Mouse (Mus musculus) heart, embryonic 12.5 days (tissue): ENCODE measurements around the gene Fancg. TPM values are rescaled to one million over a fixed set of nuclear protein-coding genes. Genes with fewer than 3 reads are reported as not detected.

Source experiments
- ATAC-seq: fragments of 200-750 bp; cut with Nextera tagmentation; 2 replicates; pipeline ENCODE4 v1.8.0; 2017; ENCODE audit warnings: moderate TSS enrichment, moderate library complexity; ENCODE audit not compliant: insufficient number of reproducible peaks, low FRiP score
- H3K27ac ChIP-seq: fragments of 300-500 bp; sonication (generic); 2 replicates; pipeline ENCODE4 v1.5.1; 2016; ENCODE audit warnings: mild to moderate bottlenecking, moderate library complexity; ENCODE audit not compliant: poor library complexity, severe bottlenecking
- H3K27me3 ChIP-seq: fragments of 300-500 bp; sonication (generic); replicated peaks from 2 replicates; pipeline ENCODE4 v1.6.1; 2016; ENCODE audit warnings: mild to moderate bottlenecking, moderate library complexity
- H3K36me3 ChIP-seq: fragments of 300-500 bp; sonication (generic); 2 replicates; pipeline ENCODE4 v1.6.1; 2016; ENCODE audit warnings: mild to moderate bottlenecking, moderate library complexity
- H3K4me1 ChIP-seq: fragments of 300-500 bp; sonication (generic); replicated peaks from 2 replicates; pipeline ENCODE4 v1.6.1; 2016; ENCODE audit warnings: mild to moderate bottlenecking
- H3K4me2 ChIP-seq: fragments of 300-500 bp; sonication (generic); 2 replicates; pipeline ENCODE4 v1.6.1; 2016; ENCODE audit warnings: mild to moderate bottlenecking, moderate library complexity
- H3K4me3 ChIP-seq: fragments of 300-500 bp; sonication (generic); 2 replicates; pipeline ENCODE4 v1.5.1; 2016; ENCODE audit warnings: mild to moderate bottlenecking
- H3K9ac ChIP-seq: fragments of 300-500 bp; sonication (generic); 2 replicates; pipeline ENCODE4 v1.6.1; 2016; ENCODE audit warnings: mild to moderate bottlenecking, moderate library complexity
- H3K9me3 ChIP-seq: fragments of 300-500 bp; sonication (generic); replicated peaks from 2 replicates; pipeline ENCODE4 v1.6.1; 2016; ENCODE audit warnings: mild to moderate bottlenecking, moderate library complexity
- WGBS: fragments of 180-500 bp; shearing (Covaris S2); methylation state at CpG from one replicate; pipeline ENCODE4 v1.1.7; 2016; 5-methylcytosine and 5-hydroxymethylcytosine counted together
- polyA plus RNA-seq: library from polyadenylated mRNA; unstranded; fragments of >200 nt; fragmentation: Nextera tagmentation; extraction: Ambion mirVana; gene quantifications from 2 replicates; pipeline ENCODE4 v1.2.1, GENCODE M21; 2016

The Fancg gene
- polyA plus RNA-seq, 1 experiment from 2014 or later = 12.2 TPM

DNA sequence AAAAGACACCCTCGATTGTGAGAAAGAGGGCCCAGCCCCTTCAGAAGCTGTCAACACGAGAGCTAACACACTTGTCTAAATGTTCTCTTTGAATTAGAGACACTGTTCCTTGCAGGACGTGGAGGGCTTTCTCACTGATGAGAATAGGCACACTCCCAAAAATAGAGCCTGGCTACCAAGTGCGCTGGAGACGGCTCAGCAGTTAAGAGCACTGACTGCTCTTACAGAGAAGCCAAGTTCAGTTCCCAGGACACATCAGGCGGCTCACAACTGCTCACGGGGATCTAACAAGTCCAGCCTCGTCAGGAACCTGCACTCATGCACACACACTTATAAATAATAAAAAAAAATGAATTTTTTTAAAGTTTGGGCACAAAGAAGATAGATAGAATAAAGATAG is 51.4 kb downstream of the Fancg start:
- Histone ChIP-seq H3K4me3 (no peak overlapping the region), H3K27me3 (no peaks in the 10 kb centered on the region), H3K27ac (peak overlapping the region; percentile 72), H3K36me3 (peaks cover 26% of the 10 kb centered on the region), H3K9me3 (0 out of 2 replicates have a peak, but pooled peaks cover 2% of the 10 kb centered on the region), H3K4me2 (peak overlapping the region; percentile 14; the same call in 1 of the 2 replicates), H3K4me1 (peaks cover 39% of the 10 kb centered on the region), H3K9ac (no peak overlapping the region)
- 34% methylated on average over 8 of the region's 8 CpGs for WGBS
- peak; percentile 16; the same call in 1 of the 2 replicates for ATAC-seq

DNA sequence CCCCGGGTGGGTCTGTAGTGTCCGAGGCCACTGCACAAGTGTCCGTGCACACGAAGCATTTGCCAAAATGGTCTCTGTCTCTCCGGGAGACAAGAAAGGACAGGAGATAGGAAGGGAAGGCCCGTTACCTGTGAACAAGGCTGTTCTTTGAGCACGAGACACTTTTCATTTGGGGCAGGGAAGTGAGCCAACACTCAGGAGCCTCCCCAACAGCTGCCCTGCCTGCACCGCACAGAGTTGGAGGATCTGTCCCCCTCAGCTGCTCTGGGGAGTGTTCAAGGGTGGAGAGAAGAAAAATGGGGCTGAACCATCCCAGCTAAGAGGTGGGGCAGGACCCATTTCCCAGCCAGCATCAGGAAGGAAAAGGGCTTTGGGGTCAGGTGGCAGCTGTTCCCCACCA is 52.3 kb downstream of the Fancg start:
- H3K36me3 ChIP-seq = peaks cover 29% of the 10 kb centered on the region
- H3K9ac ChIP-seq = peak overlapping the region; percentile 39; the same call in 1 of the 2 replicates
- peak overlapping the region; percentile 72 for H3K27ac ChIP-seq
- H3K4me3 ChIP-seq = no peak overlapping the region
- H3K4me2 ChIP-seq = no peak overlapping the region
- H3K9me3 ChIP-seq = 0 out of 2 replicates have a peak, but pooled peaks cover 2% of the 10 kb centered on the region
- no peak for ATAC-seq
- peaks cover 49% of the 10 kb centered on the region for H3K4me1 ChIP-seq
- no peaks in the 10 kb centered on the region for H3K27me3 ChIP-seq
- WGBS = 74% methylated on average over 8 of the region's 8 CpGs

DNA sequence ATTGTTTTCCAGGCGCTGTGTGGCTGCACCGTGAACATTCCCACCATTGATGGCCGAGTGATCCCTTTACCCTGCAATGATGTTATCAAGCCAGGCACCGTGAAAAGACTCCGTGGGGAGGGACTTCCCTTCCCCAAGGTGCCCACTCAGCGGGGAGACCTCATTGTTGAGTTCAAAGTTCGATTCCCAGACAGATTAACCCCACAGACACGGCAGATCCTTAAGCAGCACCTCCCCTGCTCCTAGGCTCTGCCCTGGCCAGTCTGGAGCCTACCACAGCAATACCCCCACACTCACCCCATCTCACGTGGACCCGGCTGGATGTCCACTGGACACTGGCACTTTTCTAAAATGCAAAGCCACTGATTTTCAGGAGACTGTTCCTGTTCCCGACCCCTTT is 53.0 kb downstream of the Fancg start:
- Histone ChIP-seq H3K9ac (peak overlapping the region; percentile 39; the same call in 1 of the 2 replicates), H3K27me3 (no peaks in the 10 kb centered on the region), H3K36me3 (peaks cover 29% of the 10 kb centered on the region), H3K4me2 (no peak overlapping the region), H3K27ac (no peak overlapping the region), H3K4me1 (peaks cover 56% of the 10 kb centered on the region), H3K9me3 (no peaks in the 10 kb centered on the region), H3K4me3 (no peak overlapping the region)
- ATAC-seq = no peak
- 80% methylated on average over 11 of the region's 11 CpGs for WGBS

DNA sequence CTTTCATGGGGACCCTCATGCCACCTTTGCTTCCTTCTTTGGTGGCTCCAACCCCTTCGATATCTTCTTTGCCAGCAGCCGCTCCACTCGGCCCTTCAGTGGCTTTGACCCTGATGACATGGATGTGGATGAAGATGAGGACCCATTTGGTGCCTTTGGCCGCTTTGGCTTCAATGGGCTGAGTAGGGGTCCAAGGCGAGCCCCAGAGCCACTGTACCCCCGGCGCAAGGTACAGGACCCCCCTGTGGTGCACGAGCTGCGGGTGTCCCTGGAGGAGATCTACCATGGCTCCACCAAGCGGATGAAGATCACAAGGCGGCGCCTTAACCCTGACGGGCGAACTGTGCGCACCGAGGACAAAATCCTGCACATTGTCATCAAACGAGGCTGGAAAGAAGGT is 53.7 kb downstream of the Fancg start:
- Histone ChIP-seq H3K36me3 (peaks cover 29% of the 10 kb centered on the region), H3K27ac (no peak overlapping the region), H3K9ac (no peak overlapping the region), H3K4me1 (peaks cover 63% of the 10 kb centered on the region), H3K27me3 (no peaks in the 10 kb centered on the region), H3K9me3 (no peaks in the 10 kb centered on the region), H3K4me3 (no peak overlapping the region), H3K4me2 (no peak overlapping the region)
- ATAC-seq = no peak
- 88% methylated on average over 17 of the region's 17 CpGs for WGBS

DNA sequence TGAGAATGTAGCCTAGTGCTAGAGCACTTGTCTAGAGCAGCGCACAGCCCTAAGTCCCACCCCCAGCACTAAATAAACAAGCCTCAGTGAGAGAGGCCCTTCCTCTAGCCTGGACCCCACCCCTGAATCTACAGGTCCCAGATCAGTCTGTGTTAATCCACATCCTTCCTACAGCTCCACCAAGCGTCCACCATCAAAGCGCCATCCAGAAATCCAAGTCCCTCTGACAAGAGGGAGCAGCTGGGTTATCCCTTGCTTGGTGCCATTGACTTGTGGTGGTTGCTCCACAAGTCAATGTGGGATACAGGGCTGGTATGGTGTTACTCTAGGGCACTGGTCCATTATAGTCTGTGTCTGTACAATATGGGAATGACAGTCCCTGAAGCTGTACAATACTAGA is 55.1 kb downstream of the Fancg start:
- peaks cover 74% of the 10 kb centered on the region for H3K4me1 ChIP-seq
- H3K9me3 ChIP-seq = no peaks in the 10 kb centered on the region
- no peak overlapping the region for H3K4me3 ChIP-seq
- no peaks in the 10 kb centered on the region for H3K27me3 ChIP-seq
- H3K9ac ChIP-seq = no peak overlapping the region; the same call in 1 of the 2 replicates
- H3K36me3 ChIP-seq = peaks cover 29% of the 10 kb centered on the region
- 92% methylated on average over 3 of the region's 3 CpGs for WGBS
- peak overlapping the region; percentile 98; the same call in 1 of the 2 replicates for H3K27ac ChIP-seq
- no peak for ATAC-seq
- no peak overlapping the region for H3K4me2 ChIP-seq

DNA sequence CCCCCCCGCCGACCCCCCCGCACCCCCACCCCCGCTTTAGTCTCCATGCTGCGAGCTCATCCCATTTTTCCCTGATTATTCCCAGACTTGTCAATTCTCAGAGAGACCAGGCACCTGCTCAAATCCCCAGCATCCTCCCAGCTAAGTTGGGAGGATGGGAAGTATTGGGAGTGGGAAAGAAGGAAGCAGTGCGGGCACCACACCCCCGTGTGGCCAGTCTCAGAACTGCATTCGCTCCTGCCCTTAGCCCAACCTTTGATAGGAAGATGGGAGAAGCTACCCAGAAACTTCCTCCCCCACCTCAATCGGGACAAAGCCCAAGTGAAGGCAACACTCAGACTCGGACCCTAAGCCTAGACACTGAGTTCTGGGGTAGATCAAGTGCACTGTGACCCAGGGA is 56.0 kb downstream of the Fancg start:
- WGBS = 9% methylated on average over 10 of the region's 10 CpGs
- no peak for ATAC-seq
- Histone ChIP-seq H3K27ac (peak overlapping the region; percentile 98), H3K27me3 (no peaks in the 10 kb centered on the region), H3K9ac (peak overlapping the region; percentile 62), H3K36me3 (peaks cover 29% of the 10 kb centered on the region), H3K4me2 (peak overlapping the region; percentile 55), H3K4me3 (no peak overlapping the region), H3K9me3 (no peaks in the 10 kb centered on the region), H3K4me1 (peaks cover 65% of the 10 kb centered on the region)

DNA sequence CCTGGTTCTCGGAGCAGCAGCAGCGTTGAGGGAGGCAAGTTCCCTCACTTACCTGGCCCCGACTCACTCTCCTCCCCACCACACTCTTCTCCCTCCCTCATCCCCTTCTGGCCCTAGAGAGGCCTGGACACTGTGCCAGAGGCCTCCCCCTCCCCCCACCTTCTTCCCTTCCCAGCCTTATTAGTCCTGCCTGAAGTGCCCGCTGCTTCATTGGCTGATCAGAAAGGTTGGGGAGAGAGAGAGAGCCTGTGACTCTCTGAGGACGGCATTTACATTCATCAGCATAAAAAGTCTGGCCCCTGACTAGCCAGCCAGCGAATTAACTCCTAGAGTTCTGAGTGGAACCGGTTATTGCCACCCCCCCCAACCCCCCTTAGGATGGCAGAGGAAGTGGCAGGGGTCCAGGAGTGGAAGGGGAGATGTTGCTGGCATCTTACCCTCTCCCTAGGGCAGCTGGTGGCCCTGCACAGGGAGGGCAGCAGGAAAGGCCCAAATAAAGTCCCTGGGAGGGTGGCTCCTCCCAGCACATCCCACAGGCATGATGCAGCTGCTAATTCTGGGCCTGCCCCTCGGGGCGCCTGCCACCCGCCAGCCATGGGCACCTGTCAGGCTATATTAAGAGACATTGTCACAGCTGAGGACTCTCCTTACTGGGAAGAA is 56.7 kb downstream of the Fancg start:
- H3K27me3 ChIP-seq = no peaks in the 10 kb centered on the region
- H3K9ac ChIP-seq = peak overlapping the region; percentile 62
- H3K4me2 ChIP-seq = peak overlapping the region; percentile 55
- peak; percentile 12; the same call in 1 of the 2 replicates for ATAC-seq
- peaks cover 29% of the 10 kb centered on the region for H3K36me3 ChIP-seq
- H3K9me3 ChIP-seq = no peaks in the 10 kb centered on the region
- H3K4me3 ChIP-seq = peak overlapping the region; percentile 17
- peaks cover 64% of the 10 kb centered on the region for H3K4me1 ChIP-seq
- H3K27ac ChIP-seq = peak overlapping the region; percentile 98
- WGBS = 21% methylated on average over 10 of the region's 10 CpGs

DNA sequence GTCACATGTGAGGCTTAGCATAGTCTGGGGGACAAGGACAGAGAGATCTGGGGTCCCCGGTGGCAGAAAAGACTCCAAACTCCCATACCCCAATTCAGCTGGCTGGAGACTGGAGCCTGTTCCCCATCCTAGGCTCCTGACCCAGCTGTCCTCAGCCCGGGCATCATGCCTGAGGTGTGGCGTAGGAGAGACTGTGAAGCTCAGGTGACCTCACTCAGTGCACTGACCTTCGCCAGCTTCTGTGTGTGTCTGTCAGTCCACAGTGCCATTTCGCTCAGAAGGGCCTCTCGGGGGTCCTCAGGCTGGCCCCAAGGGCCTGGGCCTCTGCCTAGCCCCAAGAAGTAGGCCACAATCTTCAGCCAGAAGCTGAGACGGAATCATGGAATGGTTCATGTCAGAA is 57.7 kb downstream of the Fancg start:
- Histone ChIP-seq H3K27ac (peak overlapping the region; percentile 98), H3K9me3 (no peaks in the 10 kb centered on the region), H3K9ac (peak overlapping the region; percentile 62), H3K4me1 (peaks cover 57% of the 10 kb centered on the region), H3K27me3 (peaks cover 8% of the 10 kb centered on the region), H3K4me3 (no peak overlapping the region), H3K4me2 (no peak overlapping the region), H3K36me3 (peaks cover 20% of the 10 kb centered on the region)
- no peak for ATAC-seq
- WGBS = 85% methylated on average over 7 of the region's 7 CpGs

Other genes starting within 250 kb of the Fancg start
- gene Ccl21a, start 236.5 kb downstream of the Fancg start, polyA plus RNA-seq = 0.33 and 0.45 TPM in 2 replicates
- 0.04 TPM in 1 of 2 replicates, not detected in the other for gene Fam205a1, start 156.6 kb downstream of the Fancg start, polyA plus RNA-seq
- 0.11 TPM in 1 of 2 replicates, not detected in the other for gene Gm12394, start 153.7 kb downstream of the Fancg start, polyA plus RNA-seq
- gene Fam205c, start 136.3 kb downstream of the Fancg start, polyA plus RNA-seq = 0.37 and 0.60 TPM in 2 replicates
- gene Phf24, start 93.8 kb downstream of the Fancg start, polyA plus RNA-seq = 3.4 and 3.9 TPM in 2 replicates
- gene Dnajb5, start 60.7 kb downstream of the Fancg start, polyA plus RNA-seq = 15.6 and 17.7 TPM in 2 replicates
- 0.23 and 0.49 TPM in 2 replicates for gene 1700022I11Rik, start 40.9 kb downstream of the Fancg start, polyA plus RNA-seq
- 568 and 582 TPM in 2 replicates for gene Vcp, start 10.0 kb downstream of the Fancg start, polyA plus RNA-seq
- gene Pigo, start 15.3 kb upstream of the Fancg start, polyA plus RNA-seq = 15.8 and 18.7 TPM in 2 replicates
- gene Stoml2, start 21.2 kb upstream of the Fancg start, polyA plus RNA-seq = 208 and 219 TPM in 2 replicates
- 17.4 and 19.3 TPM in 2 replicates for gene Fam214b, start 35.7 kb upstream of the Fancg start, polyA plus RNA-seq
- 15.1 and 15.8 TPM in 2 replicates for gene Unc13b, start 48.4 kb upstream of the Fancg start, polyA plus RNA-seq